Mouse (Mus musculus) intestine, embryonic 16.5 days (tissue): Measurements from ENCODE around the gene Ppfibp1. TPM values are rescaled to one million over a fixed set of nuclear protein-coding genes. Genes with fewer than 3 reads are reported as not detected.

Experiments
- ATAC-seq: fragments of 200-750 bp; cut with Nextera tagmentation; 2 replicates; pipeline ENCODE4 v1.8.0; 2017; ENCODE audit warnings: moderate TSS enrichment, moderate library complexity
- H3K27ac ChIP-seq: fragments of 300-500 bp; sonication (generic); 2 replicates; pipeline ENCODE4 v1.5.1; 2014; ENCODE audit warnings: mild to moderate bottlenecking, low read length
- H3K27me3 ChIP-seq: fragments of 300-500 bp; sonication (generic); replicated peaks from 2 replicates; pipeline ENCODE4 v1.6.1; 2014; ENCODE audit warnings: low read length, control low read depth, mixed read lengths; ENCODE audit not compliant: control insufficient read depth, insufficient read depth
- H3K36me3 ChIP-seq: fragments of 300-500 bp; sonication (generic); 2 replicates; pipeline ENCODE4 v1.6.1; 2014; ENCODE audit warnings: low read length, control low read depth; ENCODE audit not compliant: control insufficient read depth, insufficient read depth
- H3K4me1 ChIP-seq: fragments of 300-500 bp; sonication (generic); 2 replicates; pipeline ENCODE4 v1.6.1; 2014; ENCODE audit warnings: low read length, control low read depth, mixed read lengths; ENCODE audit not compliant: control insufficient read depth, insufficient read depth
- H3K4me2 ChIP-seq: fragments of 300-500 bp; sonication (generic); 2 replicates; pipeline ENCODE4 v1.6.1; 2014; ENCODE audit warnings: low read depth, low read length, control low read depth
- H3K4me3 ChIP-seq: fragments of 300-500 bp; sonication (generic); 2 replicates; pipeline ENCODE4 v1.5.1; 2014; ENCODE audit warnings: mild to moderate bottlenecking, low read length
- H3K9ac ChIP-seq: fragments of 300-500 bp; sonication (generic); 2 replicates; pipeline ENCODE4 v1.6.1; 2014; ENCODE audit warnings: low read depth, low read length
- H3K9me3 ChIP-seq: fragments of 300-500 bp; sonication (generic); 2 replicates; pipeline ENCODE4 v1.6.1; 2016; ENCODE audit warnings: low read length, control low read depth; ENCODE audit not compliant: control insufficient read depth
- WGBS: fragments of 180-500 bp; shearing (Covaris S2); extraction: QIAGEN DNeasy Blood & Tissue Kit; methylation state at CpG from one replicate; pipeline ENCODE4 v1.1.7; 2014; 5-methylcytosine and 5-hydroxymethylcytosine counted together
- polyA plus RNA-seq: library from polyadenylated mRNA; unstranded; fragments of >200 nt; fragmentation: Nextera tagmentation; extraction: Ambion mirVana; gene quantifications from 2 replicates; pipeline ENCODE4 v1.2.1, GENCODE M21; 2015

Gene Ppfibp1
- polyA plus RNA-seq, 1 experiment from 2014 or later: 31.8 TPM

GRCm38 (mm10) chr6:146878926-146879325, 9.4 kb upstream of the Ppfibp1 start:
- peaks cover 5% of the 10 kb centered on the region; the same call in 1 of the 2 replicates for H3K9me3 ChIP-seq
- H3K9ac ChIP-seq: no peak overlapping the region
- H3K27me3 ChIP-seq: no peaks in the 10 kb centered on the region
- H3K27ac ChIP-seq: no peak overlapping the region
- H3K36me3 ChIP-seq: no peaks in the 10 kb centered on the region
- no peaks in the 10 kb centered on the region for H3K4me1 ChIP-seq
- ATAC-seq: no peak
- 40% methylated on average over 10 of the region's 10 CpGs for WGBS
- H3K4me3 ChIP-seq: no peak overlapping the region
- no peak overlapping the region for H3K4me2 ChIP-seq

GRCm38 (mm10) chr6:146879856-146880255, 8.4 kb upstream of the Ppfibp1 start:
- ATAC-seq: no peak

DNA sequence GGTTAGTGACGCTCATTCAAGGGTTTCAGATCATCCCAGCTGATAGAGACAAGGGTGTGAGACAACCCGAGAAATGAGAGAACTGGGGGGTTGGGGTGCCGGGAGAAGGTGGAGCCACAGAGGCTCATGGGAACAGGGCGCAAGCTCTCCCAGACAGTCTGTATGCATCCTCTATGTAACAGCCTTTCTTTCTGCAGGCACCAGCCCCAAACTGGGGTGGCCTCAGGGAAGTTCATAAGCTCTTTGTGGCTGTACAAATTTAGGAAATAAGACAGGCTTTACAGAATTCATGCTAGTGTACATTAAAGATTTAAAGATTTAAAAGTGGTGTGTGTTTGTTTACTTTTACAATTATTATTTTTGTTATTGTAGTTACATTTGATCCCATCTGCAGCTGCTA, 8.0 kb upstream of the Ppfibp1 start:
- no peak overlapping the region for H3K27ac ChIP-seq
- 80% methylated on average over 4 of the region's 4 CpGs for WGBS
- 0 out of 2 replicates have a peak, but pooled peaks cover 2% of the 10 kb centered on the region for H3K4me1 ChIP-seq
- H3K9me3 ChIP-seq: peaks cover 5% of the 10 kb centered on the region; the same call in 1 of the 2 replicates
- no peak overlapping the region for H3K4me3 ChIP-seq
- no peaks in the 10 kb centered on the region for H3K27me3 ChIP-seq
- ATAC-seq: no peak
- no peaks in the 10 kb centered on the region for H3K36me3 ChIP-seq
- no peak overlapping the region for H3K4me2 ChIP-seq
- no peak overlapping the region for H3K9ac ChIP-seq

More at GRCm38 (mm10) chr6:146879856-146880255, 8.4 kb upstream of the Ppfibp1 start:
- H3K4me2 ChIP-seq: no peak overlapping the region
- H3K9me3 ChIP-seq: peaks cover 5% of the 10 kb centered on the region; the same call in 1 of the 2 replicates
- 0 out of 2 replicates have a peak, but pooled peaks cover 2% of the 10 kb centered on the region for H3K4me1 ChIP-seq
- no peak overlapping the region for H3K9ac ChIP-seq
- no peaks in the 10 kb centered on the region for H3K27me3 ChIP-seq
- WGBS: 85% methylated on average over 9 of the region's 9 CpGs
- H3K27ac ChIP-seq: no peak overlapping the region
- no peak overlapping the region for H3K4me3 ChIP-seq
- no peaks in the 10 kb centered on the region for H3K36me3 ChIP-seq

- Histone ChIP-seq H3K27ac (no peak overlapping the region), H3K9me3 (peaks cover 1% of the 10 kb centered on the region; the same call in 1 of the 2 replicates), H3K4me2 (no peak overlapping the region), H3K4me1 (0 out of 2 replicates have a peak, but pooled peaks cover 2% of the 10 kb centered on the region), H3K9ac (no peak overlapping the region), H3K27me3 (no peaks in the 10 kb centered on the region), H3K36me3 (no peaks in the 10 kb centered on the region), H3K4me3 (no peak overlapping the region)
- 51% methylated on average over 13 of the region's 13 CpGs for WGBS
- ATAC-seq: no peak
Observed at GRCm38 (mm10) chr6:146881896-146882770, 6.2 kb upstream of the Ppfibp1 start.

DNA sequence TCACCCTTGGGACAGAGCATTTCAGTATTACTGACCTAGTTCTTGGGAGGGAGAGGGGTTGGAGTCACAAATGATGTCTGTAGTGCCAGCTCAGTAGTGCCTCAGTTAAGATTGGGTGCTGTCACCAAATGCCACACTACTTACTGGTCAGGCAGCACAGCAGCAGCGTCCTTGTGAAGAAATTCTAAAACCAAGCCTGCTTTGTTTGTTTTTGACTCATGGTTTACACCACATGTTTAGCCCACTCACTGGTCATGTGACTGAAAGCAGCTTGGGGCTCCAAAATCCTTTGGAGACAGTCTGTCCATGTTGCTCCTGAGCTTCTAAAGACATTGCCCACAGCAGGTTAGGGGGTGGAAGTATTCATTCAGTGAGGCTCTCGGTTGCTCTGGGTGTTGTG, 4.9 kb upstream of the Ppfibp1 start:
- Histone ChIP-seq H3K27me3 (no peaks in the 10 kb centered on the region), H3K4me1 (0 out of 2 replicates have a peak, but pooled peaks cover 2% of the 10 kb centered on the region), H3K9me3 (no peaks in the 10 kb centered on the region), H3K4me2 (no peak overlapping the region), H3K9ac (no peak overlapping the region), H3K27ac (no peak overlapping the region), H3K4me3 (no peak overlapping the region), H3K36me3 (no peaks in the 10 kb centered on the region)
- no peak for ATAC-seq
- WGBS: 74% methylated on average over 2 of the region's 2 CpGs

- Histone ChIP-seq H3K36me3 (no peaks in the 10 kb centered on the region), H3K9me3 (no peaks in the 10 kb centered on the region), H3K9ac (no peak overlapping the region), H3K4me1 (peaks cover 5% of the 10 kb centered on the region; the same call in 1 of the 2 replicates), H3K27me3 (no peaks in the 10 kb centered on the region), H3K27ac (no peak overlapping the region), H3K4me2 (no peak overlapping the region), H3K4me3 (no peak overlapping the region)
- WGBS: 88% methylated on average over 3 of the region's 3 CpGs
- ATAC-seq: no peak
Observed at GRCm38 (mm10) chr6:146884171-146884570, 4.1 kb upstream of the Ppfibp1 start.

DNA sequence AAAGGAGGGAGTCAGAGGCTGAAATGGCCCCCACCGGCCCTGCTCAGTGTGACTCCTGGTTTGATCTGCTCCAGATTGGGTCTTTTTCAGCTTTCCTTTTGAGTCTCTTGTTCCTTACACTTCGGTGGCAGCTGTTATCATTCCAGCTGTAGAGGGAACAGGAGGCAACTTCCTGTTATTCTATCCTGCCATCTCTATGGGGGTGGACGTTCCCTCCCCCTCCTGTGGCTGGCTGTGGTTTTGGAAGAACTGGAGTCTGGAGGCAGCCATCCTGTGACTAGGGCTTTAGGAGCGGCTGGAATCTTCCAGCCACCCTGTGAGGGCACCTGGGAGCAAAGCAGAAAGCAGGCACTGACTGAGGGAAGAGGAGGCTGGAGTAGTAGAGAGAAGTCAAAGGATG, 3.4 kb upstream of the Ppfibp1 start:
- H3K27ac ChIP-seq: peak overlapping the region; percentile 38
- 35% methylated on average over 4 of the region's 4 CpGs for WGBS

GRCm38 (mm10) chr6:146888660-146889490, 588 bp downstream of the Ppfibp1 start:
- Histone ChIP-seq H3K36me3 (no peaks in the 10 kb centered on the region), H3K9me3 (no peaks in the 10 kb centered on the region), H3K9ac (peak overlapping the region; percentile 98), H3K4me1 (peaks cover 22% of the 10 kb centered on the region), H3K27me3 (no peaks in the 10 kb centered on the region), H3K27ac (peak overlapping the region; percentile 92), H3K4me2 (peak overlapping the region; percentile 64), H3K4me3 (peak overlapping the region; percentile 84)
- peak; percentile 79 for ATAC-seq
- WGBS: 7% methylated on average over 26 of the region's 26 CpGs

More for the DNA sequence above, 3.4 kb upstream of the Ppfibp1 start:
- no peak overlapping the region for H3K4me3 ChIP-seq
- H3K36me3 ChIP-seq: no peaks in the 10 kb centered on the region
- H3K27me3 ChIP-seq: no peaks in the 10 kb centered on the region
- no peak overlapping the region for H3K9ac ChIP-seq
- H3K4me2 ChIP-seq: no peak overlapping the region
- no peaks in the 10 kb centered on the region for H3K9me3 ChIP-seq
- H3K4me1 ChIP-seq: peaks cover 10% of the 10 kb centered on the region; the same call in 1 of the 2 replicates
- ATAC-seq: no peak

- H3K4me3 ChIP-seq: peak overlapping the region; percentile 1; the same call in 1 of the 2 replicates
- no peaks in the 10 kb centered on the region for H3K27me3 ChIP-seq
- H3K36me3 ChIP-seq: no peaks in the 10 kb centered on the region
- H3K9ac ChIP-seq: peak overlapping the region; percentile 38
- H3K4me1 ChIP-seq: peaks cover 20% of the 10 kb centered on the region
- H3K9me3 ChIP-seq: no peaks in the 10 kb centered on the region
- peak overlapping the region; percentile 49 for H3K27ac ChIP-seq
- WGBS: 56% methylated on average over 2 of the region's 2 CpGs
- peak overlapping the region; percentile 34 for H3K4me2 ChIP-seq
- no peak for ATAC-seq
Observed at GRCm38 (mm10) chr6:146890215-146890614, 1.9 kb downstream of the Ppfibp1 start.
